Mouse (Mus musculus) hindbrain, embryonic 16.5 days (tissue): ENCODE measurements around the gene Pxmp2. TPM values are rescaled to one million over a fixed set of nuclear protein-coding genes. Genes with fewer than 3 reads are reported as not detected.

Source experiments
- ATAC-seq: fragments of 200-750 bp; cut with Nextera tagmentation; 2 replicates; pipeline ENCODE4 v1.8.0; 2017; ENCODE audit warnings: moderate TSS enrichment, moderate library complexity
- H3K27ac ChIP-seq: fragments of 300-500 bp; sonication (generic); 2 replicates; pipeline ENCODE4 v1.5.1; 2014; ENCODE audit warnings: low read depth, mild to moderate bottlenecking, control low read depth, low read length, moderate library complexity
- H3K27me3 ChIP-seq: fragments of 300-500 bp; sonication (generic); replicated peaks from 2 replicates; pipeline ENCODE4 v1.6.1; 2014; ENCODE audit warnings: low read length; ENCODE audit not compliant: control insufficient read depth, insufficient read depth
- H3K36me3 ChIP-seq: fragments of 300-500 bp; sonication (generic); 2 replicates; pipeline ENCODE4 v1.6.1; 2014; ENCODE audit warnings: mild to moderate bottlenecking, low read length, moderate library complexity, mixed read lengths; ENCODE audit not compliant: control insufficient read depth, insufficient read depth
- H3K4me1 ChIP-seq: fragments of 300-500 bp; sonication (generic); 2 replicates; pipeline ENCODE4 v1.6.1; 2014; ENCODE audit warnings: low read depth, low read length; ENCODE audit not compliant: control insufficient read depth, insufficient read depth
- H3K4me2 ChIP-seq: fragments of 300-500 bp; sonication (generic); 2 replicates; pipeline ENCODE4 v1.6.1; 2014; ENCODE audit warnings: mild to moderate bottlenecking, low read length, control low read depth, moderate library complexity
- H3K4me3 ChIP-seq: fragments of 300-500 bp; sonication (generic); 2 replicates; pipeline ENCODE4 v1.5.1; 2014; ENCODE audit warnings: mild to moderate bottlenecking, low read length, control low read depth, moderate library complexity
- H3K9ac ChIP-seq: fragments of 300-500 bp; sonication (generic); 2 replicates; pipeline ENCODE4 v1.6.1; 2014; ENCODE audit warnings: low read depth, mild to moderate bottlenecking, control low read depth, low read length, moderate library complexity
- H3K9me3 ChIP-seq: fragments of 300-500 bp; sonication (generic); 2 replicates; pipeline ENCODE4 v1.6.1; 2014; ENCODE audit warnings: mild to moderate bottlenecking, low read length, moderate library complexity; ENCODE audit not compliant: control insufficient read depth
- WGBS: fragments of 180-500 bp; shearing (Covaris S2); extraction: QIAGEN DNeasy Blood & Tissue Kit; methylation state at CpG from one replicate; pipeline ENCODE4 v1.1.7; 2014; 5-methylcytosine and 5-hydroxymethylcytosine counted together
- polyA plus RNA-seq: library from polyadenylated mRNA; unstranded; fragments of >200 nt; fragmentation: Nextera tagmentation; extraction: Ambion mirVana; gene quantifications from 2 replicates; pipeline ENCODE4 v1.2.1, GENCODE M21; 2015

Pxmp2 gene
- polyA plus RNA-seq, result 12.0 and 16.0 TPM in 2 replicates

DNA sequence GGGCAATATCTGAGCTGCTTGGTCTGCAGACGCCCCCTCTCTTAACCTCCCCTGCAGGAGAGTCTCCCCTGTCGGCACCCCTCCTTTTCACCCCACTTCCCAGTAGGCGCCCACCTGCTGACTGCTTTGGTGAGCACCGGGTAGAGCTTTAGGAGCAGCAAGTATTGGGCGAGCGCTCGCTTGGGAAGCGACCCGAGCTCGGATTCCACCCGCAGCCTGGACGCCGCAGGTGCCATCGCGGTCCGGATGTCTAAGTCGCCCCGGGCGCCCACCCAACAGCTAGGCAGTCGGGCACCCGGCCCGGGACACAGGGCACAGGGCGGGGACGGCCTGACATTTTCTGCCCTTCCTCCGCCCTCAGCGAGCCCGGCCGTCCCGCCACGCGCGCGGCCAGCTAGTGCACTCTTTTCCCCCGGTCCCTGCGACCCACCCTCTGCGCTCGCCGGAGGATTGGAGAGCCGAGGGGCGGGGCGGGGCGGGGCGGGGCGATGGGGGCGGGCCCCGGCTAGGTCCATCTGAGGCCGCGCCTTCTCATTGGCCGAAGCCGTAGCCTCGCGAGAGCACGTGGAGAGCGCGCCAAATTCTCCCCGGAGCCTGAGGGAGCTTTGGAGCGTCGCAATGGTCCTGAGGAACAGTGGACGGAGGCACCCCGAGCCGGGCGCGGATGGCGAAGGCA lies at the start of gene Pxmp2, which contains the start of gene Pole:
Pxmp2 (minus strand) TSS at position 417 of the 676 bp plus-strand sequence.
Pole (plus strand) TSS at position 537 of the 676 bp plus-strand sequence.
- WGBS, result 0% methylated on average over 48 of the region's 64 CpGs
- H3K4me3 ChIP-seq, result peak within 1 kb of the TSS; percentile 66
- H3K27me3 ChIP-seq, result no peaks in the 10 kb centered on the region
- peak within 1 kb of the TSS; percentile 81 for H3K9ac ChIP-seq
- H3K27ac ChIP-seq, result 0 out of 2 replicates have a peak within 1 kb of the TSS, but pooled peaks have one; percentile 39
- H3K4me1 ChIP-seq, result peaks cover 9% of the 10 kb centered on the region
- peak within 1 kb of the TSS; percentile 99 for H3K4me2 ChIP-seq
- H3K9me3 ChIP-seq, result no peaks in the 10 kb centered on the region
- no peaks in the 10 kb centered on the region for H3K36me3 ChIP-seq
- peak; percentile 99 for ATAC-seq

DNA sequence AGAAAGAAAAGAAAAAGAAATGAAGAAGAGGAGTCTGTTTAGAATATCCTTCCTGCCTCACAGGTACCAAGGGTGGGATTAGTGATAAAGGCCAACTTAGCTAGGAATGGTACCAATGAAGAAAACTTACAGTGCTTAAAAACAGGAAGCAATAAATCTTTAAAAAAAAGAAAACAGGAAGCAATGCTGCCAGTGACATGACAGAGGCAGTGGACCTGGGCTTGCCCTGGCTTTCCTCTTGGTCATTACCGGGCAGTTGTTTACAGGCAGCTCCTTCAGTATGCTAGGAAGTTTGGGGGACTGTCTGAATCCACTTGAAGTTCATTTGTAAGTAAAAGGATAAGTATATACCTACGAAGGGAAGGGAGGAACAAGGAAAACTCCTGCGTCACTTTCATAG lies 44.5 kb upstream of the Pxmp2 start:
- 95% methylated on average over 3 of the region's 3 CpGs for WGBS
- Histone ChIP-seq H3K9ac (no peak overlapping the region), H3K9me3 (no peaks in the 10 kb centered on the region), H3K4me3 (no peak overlapping the region), H3K4me2 (no peak overlapping the region), H3K27me3 (no peaks in the 10 kb centered on the region), H3K27ac (no peak overlapping the region), H3K4me1 (no peaks in the 10 kb centered on the region), H3K36me3 (0 out of 2 replicates have a peak, but pooled peaks cover 13% of the 10 kb centered on the region)
- no peak for ATAC-seq

DNA sequence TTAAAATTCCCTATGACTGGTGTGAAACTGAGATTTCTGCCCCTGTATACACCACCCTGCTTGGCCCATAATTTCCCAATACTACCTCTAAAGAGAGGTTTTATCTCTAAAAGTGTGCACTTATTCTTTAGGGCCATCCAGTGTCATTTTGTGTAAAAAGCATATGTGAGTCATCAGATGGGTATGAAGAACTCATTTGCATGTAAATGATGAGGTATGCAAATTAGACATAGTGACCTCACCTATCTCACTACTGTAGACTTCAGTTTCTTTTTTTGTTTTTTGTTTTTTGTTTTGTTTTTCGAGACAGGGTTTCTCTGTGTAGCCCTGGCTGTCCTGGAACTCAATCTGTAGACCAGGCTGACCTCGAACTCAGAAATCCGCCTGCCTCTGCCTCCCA lies 27.1 kb upstream of the Pxmp2 start:
- Histone ChIP-seq H3K4me3 (no peak overlapping the region), H3K27me3 (no peaks in the 10 kb centered on the region), H3K4me1 (no peaks in the 10 kb centered on the region), H3K27ac (no peak overlapping the region), H3K36me3 (no peaks in the 10 kb centered on the region), H3K4me2 (no peak overlapping the region), H3K9ac (no peak overlapping the region; the same call in 1 of the 2 replicates), H3K9me3 (no peaks in the 10 kb centered on the region)
- WGBS, result 94% methylated on average over 3 of the region's 3 CpGs
- no peak for ATAC-seq

DNA sequence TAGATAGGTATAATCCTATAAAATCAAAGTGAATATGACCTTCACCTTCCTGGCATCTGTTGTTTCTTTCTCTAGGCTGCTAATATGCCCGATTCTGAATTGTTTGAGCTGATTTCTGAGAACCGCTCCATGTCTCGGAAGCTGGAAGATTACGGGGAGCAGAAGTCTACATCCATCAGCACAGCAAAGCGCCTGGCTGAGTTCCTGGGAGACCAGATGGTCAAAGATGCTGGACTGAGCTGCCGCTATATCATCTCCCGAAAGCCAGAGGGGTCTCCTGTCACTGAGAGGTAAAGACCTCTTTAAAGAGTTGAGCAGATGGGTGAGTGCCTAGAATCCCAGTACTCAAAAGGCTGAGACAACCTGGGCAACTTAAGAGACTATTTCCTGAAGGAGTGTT lies 22.9 kb upstream of the Pxmp2 start:
- Histone ChIP-seq H3K27ac (no peak overlapping the region), H3K4me3 (no peak overlapping the region), H3K9ac (no peak overlapping the region), H3K4me2 (no peak overlapping the region), H3K27me3 (no peaks in the 10 kb centered on the region), H3K4me1 (no peaks in the 10 kb centered on the region), H3K36me3 (no peaks in the 10 kb centered on the region), H3K9me3 (no peaks in the 10 kb centered on the region)
- ATAC-seq, result no peak
- 95% methylated on average over 7 of the region's 7 CpGs for WGBS

DNA sequence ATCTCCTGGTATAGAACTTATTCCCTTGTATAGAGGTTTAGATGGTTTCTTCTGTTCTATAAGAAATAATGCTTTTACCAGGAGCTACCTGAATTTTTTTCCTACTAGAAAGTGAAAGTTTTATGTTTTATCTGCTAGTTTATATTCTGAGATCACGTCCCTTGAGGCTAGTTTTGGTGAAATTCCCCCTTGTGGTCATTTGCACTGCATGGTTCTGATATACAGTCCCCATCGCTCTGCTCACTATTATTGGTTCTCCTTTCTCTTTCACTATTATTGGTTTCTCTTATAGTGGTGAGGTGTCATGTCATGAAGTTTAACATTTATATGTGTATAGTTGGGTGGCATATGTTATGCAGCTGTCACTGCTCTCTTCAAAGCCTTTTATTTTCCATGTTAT lies 14.6 kb upstream of the Pxmp2 start:
- WGBS, result 88% methylated on average over 2 of the region's 2 CpGs
- ATAC-seq, result no peak

DNA sequence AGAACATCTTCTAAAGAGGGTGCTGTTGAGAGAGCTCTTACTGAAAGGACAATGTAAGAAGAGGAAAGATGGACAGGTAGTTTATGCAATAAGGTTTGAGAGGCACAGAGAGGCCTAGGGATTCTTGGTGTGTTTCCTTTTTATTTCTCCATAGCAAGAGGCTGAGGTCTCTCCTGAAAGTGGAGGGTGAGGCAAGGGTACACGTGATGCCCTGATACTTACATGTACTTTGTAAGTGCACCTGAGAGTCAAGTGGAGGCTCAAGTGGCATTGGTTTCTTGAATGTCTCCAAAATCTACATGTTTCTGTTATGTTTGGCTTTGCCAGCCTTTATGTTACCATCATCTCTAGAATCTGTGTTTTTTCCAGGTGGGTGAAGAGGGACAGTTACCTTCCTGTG lies 10.7 kb upstream of the Pxmp2 start:
- H3K27me3 ChIP-seq, result no peaks in the 10 kb centered on the region
- no peaks in the 10 kb centered on the region for H3K4me1 ChIP-seq
- H3K9ac ChIP-seq, result no peak overlapping the region
- ATAC-seq, result no peak
- H3K36me3 ChIP-seq, result peaks cover 4% of the 10 kb centered on the region; the same call in 1 of the 2 replicates
- no peak overlapping the region for H3K4me3 ChIP-seq
- H3K27ac ChIP-seq, result no peak overlapping the region
- H3K4me2 ChIP-seq, result no peak overlapping the region
- no peaks in the 10 kb centered on the region for H3K9me3 ChIP-seq
- 94% methylated on average over 1 of the region's 1 CpGs for WGBS

More for the DNA sequence above, 14.6 kb upstream of the Pxmp2 start:
- Histone ChIP-seq H3K27ac (no peak overlapping the region), H3K4me3 (no peak overlapping the region), H3K9me3 (no peaks in the 10 kb centered on the region), H3K4me2 (no peak overlapping the region), H3K27me3 (no peaks in the 10 kb centered on the region), H3K9ac (no peak overlapping the region), H3K36me3 (peaks cover 4% of the 10 kb centered on the region), H3K4me1 (no peaks in the 10 kb centered on the region)

DNA sequence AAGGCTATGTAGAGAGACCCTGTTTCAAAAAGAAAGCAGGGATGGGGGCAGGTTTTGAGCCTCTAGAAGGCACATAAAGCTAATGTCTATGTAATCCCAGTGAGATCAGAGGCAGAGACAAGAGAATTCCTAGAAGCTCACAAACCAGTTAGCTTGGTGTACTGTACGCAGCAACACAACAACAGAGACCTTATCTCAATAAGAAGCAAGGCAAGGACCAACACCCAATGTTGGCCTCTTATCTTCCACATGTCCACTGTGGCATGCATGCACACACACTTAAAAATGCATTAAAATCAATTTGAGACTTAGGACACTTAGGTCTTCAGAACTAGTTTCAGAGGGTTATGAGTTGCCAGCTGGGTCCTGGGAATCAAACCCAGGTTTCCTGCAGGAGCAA lies 5.7 kb upstream of the Pxmp2 start:
- H3K27ac ChIP-seq, result no peak overlapping the region
- no peaks in the 10 kb centered on the region for H3K9me3 ChIP-seq
- ATAC-seq, result no peak
- H3K27me3 ChIP-seq, result no peaks in the 10 kb centered on the region
- H3K9ac ChIP-seq, result no peak overlapping the region
- no peaks in the 10 kb centered on the region; the same call in 1 of the 2 replicates for H3K36me3 ChIP-seq
- no peak overlapping the region for H3K4me3 ChIP-seq
- 100% methylated on average over 1 of the region's 1 CpGs for WGBS
- H3K4me1 ChIP-seq, result peaks cover under 1% of the 10 kb centered on the region
- H3K4me2 ChIP-seq, result no peak overlapping the region

DNA sequence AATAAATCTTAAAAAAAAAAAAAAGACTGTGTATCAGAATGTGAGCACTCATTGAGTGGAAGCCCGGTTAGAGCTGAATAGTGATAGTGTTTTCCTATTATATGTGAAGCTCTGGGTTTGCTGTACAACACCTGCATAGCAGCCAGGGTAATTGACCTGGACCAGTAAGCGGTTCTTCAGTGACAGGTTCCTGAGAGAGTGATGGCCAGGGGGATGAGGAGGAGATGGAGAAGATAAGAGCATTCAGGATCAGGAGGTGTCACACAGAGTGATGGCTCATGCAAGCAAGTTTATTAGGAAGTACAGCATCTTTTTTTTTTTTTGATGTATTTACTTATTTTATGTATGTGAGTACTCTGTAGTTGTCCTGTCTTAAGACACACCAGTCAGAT lies 1.1 kb upstream of the Pxmp2 start:
- H3K27ac ChIP-seq, result no peak overlapping the region
- peaks cover 9% of the 10 kb centered on the region for H3K4me1 ChIP-seq
- peak overlapping the region; percentile 99 for H3K4me2 ChIP-seq
- WGBS, result 68% methylated on average over 2 of the region's 2 CpGs
- H3K9me3 ChIP-seq, result no peaks in the 10 kb centered on the region
- H3K9ac ChIP-seq, result no peak overlapping the region
- no peaks in the 10 kb centered on the region for H3K36me3 ChIP-seq
- ATAC-seq, result no peak
- no peaks in the 10 kb centered on the region for H3K27me3 ChIP-seq
- no peak overlapping the region; the same call in 1 of the 2 replicates for H3K4me3 ChIP-seq

DNA sequence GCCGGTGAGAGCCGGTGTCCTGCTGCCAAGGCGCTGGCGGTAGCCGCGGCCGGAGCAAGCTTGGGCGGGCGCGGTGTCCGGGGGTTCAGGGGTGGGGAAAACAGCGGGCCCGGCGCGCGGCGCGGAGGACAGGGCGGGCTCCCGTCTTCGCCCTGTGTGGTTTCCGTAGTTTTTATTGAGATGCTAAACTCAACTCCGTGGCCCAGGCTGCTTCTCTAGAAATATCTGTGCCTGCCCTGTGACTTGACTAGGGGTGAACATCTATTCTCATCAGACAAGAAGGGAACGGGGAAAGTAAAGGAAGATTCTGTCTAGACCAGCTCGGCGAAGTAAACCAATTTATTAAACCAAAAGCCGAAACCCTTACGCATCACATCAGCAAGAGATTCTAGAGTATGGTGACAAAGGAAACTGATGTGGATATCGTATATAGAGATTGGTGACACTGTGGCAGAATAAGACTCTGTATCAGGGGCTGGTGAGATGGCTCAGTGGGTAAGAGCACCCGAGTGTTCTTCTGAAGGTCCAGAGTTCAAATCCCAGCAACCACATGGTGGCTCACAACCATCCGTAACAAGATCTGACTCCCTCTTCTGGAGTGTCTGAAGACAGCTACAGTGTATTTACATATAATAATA lies 579 bp upstream of the Pxmp2 start:
- H3K4me1 ChIP-seq, result peaks cover 9% of the 10 kb centered on the region
- peak overlapping the region; percentile 66 for H3K4me3 ChIP-seq
- H3K27me3 ChIP-seq, result no peaks in the 10 kb centered on the region
- H3K9ac ChIP-seq, result peak overlapping the region; percentile 81
- H3K36me3 ChIP-seq, result no peaks in the 10 kb centered on the region
- peak overlapping the region; percentile 99 for H3K4me2 ChIP-seq
- no peaks in the 10 kb centered on the region for H3K9me3 ChIP-seq
- ATAC-seq, result peak; percentile 76
- H3K27ac ChIP-seq, result 0 out of 2 replicates have a peak overlapping the region, but pooled peaks have one; percentile 14
- WGBS, result 1% methylated on average over 26 of the region's 31 CpGs
